Mouse (Mus musculus) brain, embryonic 14.5 days (tissue): Measurements from ENCODE around the gene Pold3.

Source experiments
- CTCF ChIP-seq: fragments of 200-500 bp; IDR thresholded peaks from 2 replicates; pipeline ENCODE4 v1.5.1; 2012; ENCODE audit warnings: inconsistent platforms, mild to moderate bottlenecking, moderate library complexity, borderline replicate concordance; ENCODE audit not compliant: insufficient read depth, insufficient read length; ENCODE audit errors: extremely low read depth
- POLR2A ChIP-seq: fragments of 200-500 bp; IDR thresholded peaks from 2 replicates; pipeline ENCODE4 v1.6.1; 2012; ENCODE audit warnings: mild to moderate bottlenecking, inconsistent platforms, borderline replicate concordance; ENCODE audit not compliant: poor library complexity, insufficient read depth, insufficient read length, severe bottlenecking; ENCODE audit errors: extremely low read depth

DNA sequence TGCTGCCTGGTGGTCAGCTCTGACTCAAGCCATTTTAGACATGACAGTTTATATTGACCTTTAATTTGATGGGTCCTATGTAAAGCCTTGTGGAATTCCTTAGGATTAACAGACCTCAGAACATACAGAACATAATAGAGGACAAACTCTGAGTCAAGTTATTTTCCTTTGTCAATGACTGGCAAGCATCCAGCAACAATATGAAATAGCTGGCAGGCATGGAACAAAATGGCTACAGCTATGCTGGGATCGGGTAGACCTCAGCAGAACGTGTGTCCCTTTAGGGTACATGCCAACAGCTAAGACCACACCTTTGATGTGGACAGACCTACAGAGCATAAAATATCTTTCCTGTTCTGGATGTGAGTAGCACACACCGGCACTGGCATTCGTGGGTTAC is 42.1 kb upstream of the Pold3 start:
- TF ChIP-seq CTCF, result no peak
- TF ChIP-seq POLR2A, result no peak
